Mouse (Mus musculus): Measurements from ENCODE around the gene Gm20695.

DNA sequence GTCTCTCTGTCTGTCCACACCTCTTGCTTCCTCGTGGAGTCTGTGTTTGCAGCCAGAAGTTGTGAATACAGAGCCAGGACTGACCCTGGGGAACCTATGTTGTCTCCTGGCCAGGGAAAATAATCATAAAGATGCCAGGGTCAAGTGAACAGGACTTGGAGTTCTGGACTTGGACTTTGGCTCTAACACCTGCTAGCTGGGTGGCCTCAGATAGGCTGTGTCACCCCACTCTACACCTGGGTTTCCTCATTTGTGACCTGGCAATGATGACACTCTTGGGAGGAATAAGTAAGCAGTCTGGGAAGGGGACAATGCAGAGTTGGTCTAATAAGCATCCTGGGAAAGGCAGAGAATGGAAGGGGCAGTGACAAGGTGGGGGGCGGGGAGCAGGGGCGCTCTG lies 81.1 kb downstream of the Gm20695 start:
- TF ChIP-seq CTCF (IDR thresholded peaks at IDR 0.05; ENCODE audit: borderline replicate concordance, insufficient read depth, low read length) (no peak), POLR2A (IDR thresholded peaks at IDR 0.05; ENCODE audit: low read depth, low read length) (no peak)
